Mouse (Mus musculus) forebrain, embryonic 14.5 days (tissue): ENCODE measurements around the gene Cr2. TPM values are rescaled to one million over a fixed set of nuclear protein-coding genes. Genes with fewer than 3 reads are reported as not detected.

Source experiments
- polyA plus RNA-seq: library from polyadenylated mRNA; unstranded; fragments of >200 nt; fragmentation: Nextera tagmentation; extraction: Ambion mirVana; gene quantifications from 2 replicates; pipeline ENCODE4 v1.2.1, GENCODE M21; 2014

Gene Cr2
- polyA plus RNA-seq, 1 experiment from 2014 or later: 0.38 TPM

Other genes starting within 250 kb of the Cr2 start
- gene Cd34, start 237.9 kb downstream of the Cr2 start, polyA plus RNA-seq: 33.4 and 36.9 TPM in 2 replicates
- 0.90 and 0.93 TPM in 2 replicates for gene Cd46, start 84.5 kb downstream of the Cr2 start, polyA plus RNA-seq
- 38.3 and 40.1 TPM in 2 replicates for gene Cr1l, start 45.1 kb downstream of the Cr2 start, polyA plus RNA-seq